Mouse (Mus musculus) liver, adult 2 months (tissue): ENCODE results near the gene Erlin1.

Experiments used
- CTCF ChIP-seq: fragments of 200-500 bp; IDR thresholded peaks from 2 replicates; pipeline ENCODE4 v1.5.1; 2011; ENCODE audit warnings: low read depth, low read length, control low read depth
- POLR2A ChIP-seq: fragments of 200-500 bp; IDR thresholded peaks from 2 replicates; pipeline ENCODE4 v1.6.1; 2011; ENCODE audit warnings: low read length, control low read depth; ENCODE audit not compliant: insufficient read depth; ENCODE audit errors: extremely low read depth

GRCm38 (mm10) chr19:44080920-44081319, 11.3 kb upstream of the Erlin1 start:
- TF ChIP-seq POLR2A (no peak), CTCF (no peak)
